Mouse (Mus musculus) bone marrow macrophage, adult 2 months (primary cell): ENCODE results near the gene Foxk1. TPM values are rescaled to one million over a fixed set of nuclear protein-coding genes. Genes with fewer than 3 reads are reported as not detected.

ENCODE experiments used
- H3K27ac ChIP-seq: 2 replicates; pipeline ENCODE4 v1.5.1; 2012; ENCODE audit warnings: low read depth, low read length; ENCODE audit not compliant: insufficient read depth
- H3K4me1 ChIP-seq: 2 replicates; pipeline ENCODE4 v1.6.1; 2012; ENCODE audit warnings: low read length; ENCODE audit not compliant: control insufficient read depth, insufficient read depth
- H3K4me3 ChIP-seq: 2 replicates; pipeline ENCODE4 v1.5.1; 2012; ENCODE audit warnings: mild to moderate bottlenecking, low read length, moderate library complexity; ENCODE audit not compliant: insufficient read depth
- CTCF ChIP-seq: IDR thresholded peaks from 2 replicates; pipeline ENCODE4 v1.5.1; 2012; ENCODE audit warnings: low read depth, mild to moderate bottlenecking, low read length, moderate library complexity
- POLR2A ChIP-seq: IDR thresholded peaks from 2 replicates; pipeline ENCODE4 v1.6.1; 2012; ENCODE audit warnings: mild to moderate bottlenecking, low read depth, low read length, borderline replicate concordance
- polyA plus RNA-seq: library from polyadenylated mRNA; stranded (reverse); fragments of >200 nt; gene quantifications from 2 replicates; pipeline ENCODE4 v1.2.4, GENCODE M21; 2012; ENCODE audit not compliant: missing spikeins, insufficient read depth, insufficient read length

The Foxk1 gene
- polyA plus RNA-seq, 1 experiment: 18.2 TPM

- Histone ChIP-seq H3K4me1 (peaks cover 48% of the 10 kb centered on the region), H3K4me3 (peak overlapping the region; percentile 49), H3K27ac (peak overlapping the region; percentile 18)
- TF ChIP-seq CTCF (no peak), POLR2A (no peak)
These were observed 40.7 kb downstream of the Foxk1 start for GRCm38 (mm10) chr5:142442045-142442440.

- Histone ChIP-seq H3K27ac (peak overlapping the region; percentile 61), H3K4me3 (peak overlapping the region; percentile 0; the same call in 1 of the 2 replicates), H3K4me1 (peaks cover 53% of the 10 kb centered on the region)
- TF ChIP-seq CTCF: no peak
- no peak for TF ChIP-seq POLR2A
These were observed 42.2 kb downstream of the Foxk1 start for GRCm38 (mm10) chr5:142443514-142443913.

GRCm38 (mm10) chr5:142443994-142444393 is 42.7 kb downstream of the Foxk1 start:
- peaks cover 53% of the 10 kb centered on the region for H3K4me1 ChIP-seq
- H3K4me3 ChIP-seq: no peak overlapping the region
- TF ChIP-seq CTCF (no peak), POLR2A (no peak)
- H3K27ac ChIP-seq: peak overlapping the region; percentile 61; the same call in 1 of the 2 replicates

GRCm38 (mm10) chr5:142444791-142445531 is 43.7 kb downstream of the Foxk1 start:
- TF ChIP-seq POLR2A (no peak), CTCF (no peak)
- peaks cover 48% of the 10 kb centered on the region for H3K4me1 ChIP-seq
- H3K27ac ChIP-seq: no peak overlapping the region
- no peak overlapping the region for H3K4me3 ChIP-seq

GRCm38 (mm10) chr5:142445709-142446108 is 44.4 kb downstream of the Foxk1 start:
- no peak for TF ChIP-seq POLR2A
- TF ChIP-seq CTCF: no peak
- no peak overlapping the region for H3K4me3 ChIP-seq
- peaks cover 48% of the 10 kb centered on the region for H3K4me1 ChIP-seq
- H3K27ac ChIP-seq: no peak overlapping the region

GRCm38 (mm10) chr5:142448076-142448475 is 46.8 kb downstream of the Foxk1 start:
- TF ChIP-seq CTCF (peak; percentile 70), POLR2A (no peak)
- H3K4me3 ChIP-seq: no peak overlapping the region
- no peak overlapping the region for H3K27ac ChIP-seq
- peaks cover 40% of the 10 kb centered on the region for H3K4me1 ChIP-seq

- TF ChIP-seq CTCF: no peak
- TF ChIP-seq POLR2A: no peak
- H3K4me3 ChIP-seq: no peak overlapping the region
- no peak overlapping the region for H3K27ac ChIP-seq
- peaks cover 36% of the 10 kb centered on the region for H3K4me1 ChIP-seq
These were observed 47.3 kb downstream of the Foxk1 start for GRCm38 (mm10) chr5:142448623-142449022.

- Histone ChIP-seq H3K4me1 (peaks cover 13% of the 10 kb centered on the region), H3K27ac (no peak overlapping the region), H3K4me3 (no peak overlapping the region)
- no peak for TF ChIP-seq CTCF
- no peak for TF ChIP-seq POLR2A
These were observed 49.5 kb downstream of the Foxk1 start for GRCm38 (mm10) chr5:142450846-142451245.

- Histone ChIP-seq H3K27ac (no peak overlapping the region), H3K4me1 (peaks cover 10% of the 10 kb centered on the region), H3K4me3 (no peak overlapping the region)
- TF ChIP-seq POLR2A (no peak), CTCF (no peak)
These were observed 50.5 kb downstream of the Foxk1 start for GRCm38 (mm10) chr5:142451759-142452158.

- peaks cover 25% of the 10 kb centered on the region for H3K4me1 ChIP-seq
- TF ChIP-seq POLR2A (no peak), CTCF (no peak)
- H3K27ac ChIP-seq: no peak overlapping the region
- no peak overlapping the region for H3K4me3 ChIP-seq
These were observed 52.4 kb downstream of the Foxk1 start for GRCm38 (mm10) chr5:142453742-142454141.
